Mouse (Mus musculus) natural killer cell, adult 2 months (primary cell): ENCODE measurements around the gene Gm42906.

Experiments used
- DNase-seq, 2 experiments: peaks; one replicate each; pipeline ENCODE4 v3.0.0; 2022; ENCODE audit warnings: low spot score in 2 of 2

Gm42906 gene

GRCm38 (mm10) chr5:151298371-151298770 lies 129.6 kb downstream of the Gm42906 start:
- DNase-seq, result no peak

- no peak for DNase-seq
Observed at GRCm38 (mm10) chr5:151296244-151296643, 131.7 kb downstream of the Gm42906 start.

GRCm38 (mm10) chr5:151293591-151293990 lies 134.4 kb downstream of the Gm42906 start:
- no peak for DNase-seq

GRCm38 (mm10) chr5:151292310-151292709 lies 135.7 kb downstream of the Gm42906 start:
- peak; percentile 19 to 40 for DNase-seq

- no peak for DNase-seq
Observed at GRCm38 (mm10) chr5:151286331-151286730, 141.6 kb downstream of the Gm42906 start.

- no peak for DNase-seq
Observed at GRCm38 (mm10) chr5:151279531-151279930, 148.4 kb downstream of the Gm42906 start.

- no peak for DNase-seq
Observed at GRCm38 (mm10) chr5:151277927-151278326, 150.0 kb downstream of the Gm42906 start.

- no peak for DNase-seq
Observed at GRCm38 (mm10) chr5:151275986-151276385, 152.0 kb downstream of the Gm42906 start.

GRCm38 (mm10) chr5:151274265-151274664 lies 153.7 kb downstream of the Gm42906 start:
- no peak for DNase-seq

- no peak for DNase-seq
Observed at GRCm38 (mm10) chr5:151270815-151271214, 157.1 kb downstream of the Gm42906 start.

- no peak for DNase-seq
Observed at GRCm38 (mm10) chr5:151266896-151267634, 160.9 kb downstream of the Gm42906 start.

GRCm38 (mm10) chr5:151261558-151261957 lies 166.4 kb downstream of the Gm42906 start:
- no peak for DNase-seq

- no peak for DNase-seq
Observed at GRCm38 (mm10) chr5:151252213-151252612, 175.8 kb downstream of the Gm42906 start.

- no peak for DNase-seq
Observed at GRCm38 (mm10) chr5:151251656-151252055, 176.3 kb downstream of the Gm42906 start.

- no peak for DNase-seq
Observed at GRCm38 (mm10) chr5:151248671-151249620, 179.0 kb downstream of the Gm42906 start.

GRCm38 (mm10) chr5:151248084-151248483 lies 179.9 kb downstream of the Gm42906 start:
- DNase-seq, result no peak

- no peak for DNase-seq
Observed at GRCm38 (mm10) chr5:151247115-151247875, 180.7 kb downstream of the Gm42906 start.

GRCm38 (mm10) chr5:151246287-151246686 lies 181.7 kb downstream of the Gm42906 start:
- no peak for DNase-seq

GRCm38 (mm10) chr5:151245571-151245970 lies 182.4 kb downstream of the Gm42906 start:
- no peak for DNase-seq

- DNase-seq, result no peak
Observed at GRCm38 (mm10) chr5:151238730-151239129, 189.2 kb downstream of the Gm42906 start.

GRCm38 (mm10) chr5:151236411-151236810 lies 191.6 kb downstream of the Gm42906 start:
- DNase-seq, result no peak
